9 mouse cellular contexts compared by ENCODE assay signal in the genomic region with DNA sequence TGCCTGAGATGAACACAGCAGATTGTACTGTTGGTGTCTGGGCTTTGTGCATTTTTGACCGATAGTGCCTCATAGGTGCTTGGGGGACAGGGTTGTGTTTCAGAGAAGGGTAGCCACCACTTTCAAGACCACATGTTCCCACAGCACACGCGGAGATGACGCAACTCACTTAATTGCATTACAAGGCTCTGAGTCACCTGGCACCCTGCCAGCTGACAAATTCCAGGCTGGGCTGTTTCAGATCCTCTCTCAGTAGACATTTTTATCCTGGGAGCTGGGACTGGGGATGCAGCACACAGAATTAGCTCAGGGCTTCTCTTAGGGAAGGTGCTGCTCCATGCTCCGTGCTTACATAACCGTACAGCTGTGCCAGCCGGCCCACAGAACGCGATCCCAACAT.
DNase-seq lines count a peak whose midpoint lies in the region; ATAC-seq and TF ChIP-seq lines count a peak whose summit lies in the region.
"Had no signal": no experiment of that assay in that cellular context is flagged by ENCODE, and none has a peak within 500 bp of the region (broad histone marks: within the 10 kb centered on the region; RNA-seq: fewer than 3 reads in every experiment).

No protein-coding gene starts in this region.

- CTCF ChIA-PET in Patski (lab: Charles Lee) = interaction anchor here (0.8 to 1.5 kb wide), 3 partner anchors 10 to 81 kb away, joined by 3 read pairs; no protein-coding TSS in a partner anchor

- in situ Hi-C loops in Patski (cut with MboI; ENCODE audit: low pct_unique_long_range_greater_than_20kb) = no loop called here

- POLR2A ChIA-PET in Patski (lab: Charles Lee) = no interaction called here

- no peaks in the 10 kb centered on the region for H3K4me1 ChIP-seq in hindbrain, postnatal 0 days (ENCODE audit: insufficient read depth, low read length)
- no peaks in the 10 kb centered on the region for H3K4me1 ChIP-seq in stomach, embryonic 15.5 days
- H3K4me1 ChIP-seq: hindbrain, embryonic 15.5 days had no signal

- H3K9me3 ChIP-seq in hindbrain, postnatal 0 days (ENCODE audit: low read length) = no peaks in the 10 kb centered on the region
- H3K9me3 ChIP-seq in stomach, embryonic 15.5 days = no peaks in the 10 kb centered on the region
- H3K9me3 ChIP-seq: hindbrain, embryonic 15.5 days had no signal

- H3K27me3 ChIP-seq in Patski = no peaks in the 10 kb centered on the region
- no peaks in the 10 kb centered on the region for H3K27me3 ChIP-seq in hindbrain, postnatal 0 days (ENCODE audit: insufficient read depth, low read length)
- no peaks in the 10 kb centered on the region for H3K27me3 ChIP-seq in stomach, embryonic 15.5 days (replicated peaks)
- H3K27me3 ChIP-seq: hindbrain, embryonic 15.5 days had no signal

- ATAC-seq in Patski = peak; percentile 96
- ATAC-seq in hindbrain, postnatal 0 days = peak; percentile 15; the same call in 1 of the 2 replicates
- peak; percentile 76; the same call in 1 of the 2 replicates for ATAC-seq in stomach, embryonic 15.5 days (ENCODE audit: insufficient read depth, low FRiP score, low read depth)

- DNase-seq in Patski (ENCODE audit: low read depth, low spot score) = peak; percentile 88
- DNase-seq in brain, embryonic 18.5 days (ENCODE audit: low read depth, low spot score) = peak; percentile 26
- DNase-seq in frontal cortex, postnatal 14 days (ENCODE audit: low spot score in 2 of 2) = peak; percentile 77 to 81
- DNase-seq in hindbrain, postnatal 0 days (ENCODE audit: low spot score) = peak; percentile 67
- DNase-seq in left cerebral cortex, adult 11 months (ENCODE audit: low spot score) = peak; percentile 83
- DNase-seq in lung, postnatal 36 days = peak; percentile 93
- DNase-seq in c-Kit-positive CD71-positive TER-119-positive erythroid progenitor cells, embryonic 14.5 days (ENCODE audit: low spot score) = no peak

- TF ChIP-seq CTCF in Patski (IDR thresholded peaks at IDR 0.05) = no peak
- TF ChIP-seq CTCF in hindbrain, postnatal 0 days (IDR thresholded peaks at IDR 0.05; ENCODE audit: low read depth) = no peak

- no peak overlapping the region for H3K4me3 ChIP-seq in hindbrain, postnatal 0 days (ENCODE audit: low read length)
- H3K4me3 ChIP-seq in stomach, embryonic 15.5 days (replicated peaks) = no peak overlapping the region
- H3K4me3 ChIP-seq: hindbrain, embryonic 15.5 days had no signal

- no peak overlapping the region for H3K4me2 ChIP-seq in hindbrain, postnatal 0 days (ENCODE audit: low read depth, low read length)
- H3K4me2 ChIP-seq in stomach, embryonic 15.5 days = peak overlapping the region; percentile 29; the same call in 1 of the 2 replicates
- H3K4me2 ChIP-seq: hindbrain, embryonic 15.5 days had no signal

- no peak overlapping the region for H3K9ac ChIP-seq in hindbrain, postnatal 0 days (replicated peaks; ENCODE audit: low read length)
- no peak overlapping the region for H3K9ac ChIP-seq in stomach, embryonic 15.5 days
- H3K9ac ChIP-seq: hindbrain, embryonic 15.5 days had no signal

- no peaks in the 10 kb centered on the region for H3K36me3 ChIP-seq in hindbrain, postnatal 0 days (ENCODE audit: insufficient read depth, low read length)
- no peaks in the 10 kb centered on the region for H3K36me3 ChIP-seq in stomach, embryonic 15.5 days
- H3K36me3 ChIP-seq: hindbrain, embryonic 15.5 days had no signal

- no peak overlapping the region for H3K27ac ChIP-seq in hindbrain, postnatal 0 days
- no peak overlapping the region for H3K27ac ChIP-seq in stomach, embryonic 15.5 days
- H3K27ac ChIP-seq: hindbrain, embryonic 15.5 days had no signal

- WGBS in hindbrain, postnatal 0 days = 50% methylated on average over 9 of the region's 9 CpGs
- WGBS in stomach, embryonic 15.5 days = 30% methylated on average over 9 of the region's 9 CpGs

Comparison
In these comparisons a context has a peak if more than half of its experiments do, and no peak if none do; other contexts are left out.
1. ATAC-seq: peak in every context shown above with its lines; median percentile 96 in Patski; 76 in stomach, embryonic 15.5 days; 15 in hindbrain, postnatal 0 days.